Mouse (Mus musculus) layer of hippocampus, adult 9-11 months (tissue): ENCODE measurements around the gene Abca1.

ENCODE experiments used
- DNase-seq: peaks from one replicate; pipeline ENCODE4 v3.0.0; 2022

The Abca1 gene

DNA sequence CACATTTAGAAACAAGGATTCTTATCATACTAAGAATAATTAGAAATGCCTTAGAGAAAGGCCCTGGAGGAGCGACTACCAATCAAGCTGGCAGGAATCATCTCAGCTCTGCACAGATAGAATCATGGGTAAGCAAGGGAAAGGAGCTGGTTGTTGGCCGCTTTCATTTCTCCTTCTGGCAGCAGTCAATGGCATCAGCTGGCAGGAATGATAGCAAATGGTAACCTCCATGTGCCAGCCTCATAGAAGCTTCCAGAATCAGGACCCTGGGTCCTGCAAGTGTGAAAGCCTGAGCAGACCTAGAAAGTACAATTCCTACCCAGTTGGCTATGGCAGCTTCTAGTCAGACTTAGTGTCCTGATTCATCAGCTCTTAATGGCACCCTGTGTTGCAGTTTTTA lies 173.4 kb downstream of the Abca1 start:
- DNase-seq, result no peak

DNA sequence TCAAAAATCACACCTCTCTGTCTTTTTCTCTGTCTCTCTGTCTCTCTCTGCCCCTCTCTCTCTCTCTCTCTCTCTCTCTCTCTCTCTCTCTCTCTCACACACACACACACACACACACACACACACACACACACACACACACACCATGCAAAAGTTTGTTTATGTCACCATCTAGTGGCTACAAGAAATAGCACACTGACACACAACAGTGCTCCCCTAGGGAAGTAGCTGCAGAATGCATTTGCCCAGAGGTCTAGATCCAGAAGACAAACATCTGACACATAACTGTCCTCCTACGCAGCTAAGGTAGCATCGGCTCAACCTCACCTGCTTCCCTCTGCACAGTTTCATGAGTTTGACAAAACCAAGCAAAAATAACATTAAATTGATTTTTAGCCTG lies 174.5 kb downstream of the Abca1 start:
- peak; percentile 11 for DNase-seq
